Mouse (Mus musculus) E14TG2a.4 (cell line): Measurements from ENCODE around the gene Sash1.

Experiments
- CTCF ChIP-seq: conservative IDR thresholded peaks from 2 replicates; pipeline ENCODE4 v1.5.1; 2014; ENCODE audit warnings: low read length
- NANOG ChIP-seq: IDR thresholded peaks from 2 replicates; pipeline ENCODE4 v1.6.1; 2014; ENCODE audit warnings: borderline replicate concordance, low read length, mixed read lengths
- POU5F1 ChIP-seq: IDR thresholded peaks from 2 replicates; pipeline ENCODE4 v1.6.1; 2014; ENCODE audit warnings: low read length, borderline replicate concordance

- TF ChIP-seq CTCF (no peak), NANOG (no peak), POU5F1 (no peak)
Measured at GRCm38 (mm10) chr10:8898099-8898777, 12.4 kb upstream of the Sash1 start.
